Mouse (Mus musculus): ENCODE results near the gene Dcun1d3.

DNA sequence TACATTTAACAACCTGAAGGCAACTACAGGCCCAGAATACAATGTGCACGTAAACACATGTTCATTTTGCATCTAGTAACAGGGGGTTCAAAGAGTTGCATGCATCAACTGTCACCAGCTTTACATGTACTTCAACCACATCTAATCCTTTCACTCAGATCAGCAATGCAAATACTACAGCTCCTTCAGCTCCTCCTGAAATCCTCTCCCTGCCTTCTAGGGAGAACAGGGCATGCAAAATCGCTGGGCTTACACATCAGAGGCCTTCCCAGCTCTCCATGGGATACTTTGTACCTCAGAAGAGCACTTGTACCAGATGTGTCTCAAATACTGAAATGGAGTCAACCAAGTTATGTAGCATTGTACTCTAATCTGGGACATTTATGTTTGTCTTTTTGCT, 23.0 kb downstream of the Dcun1d3 start:
- TF ChIP-seq CTCF (IDR thresholded peaks at IDR 0.05; ENCODE audit: low read depth, low read length) (no peak), GATA2 (IDR thresholded peaks at IDR 0.05; ENCODE audit: borderline replicate concordance, low read depth, low read length) (no peak)
